Mouse (Mus musculus): ENCODE results near the gene Mgat5. TPM values are rescaled to one million over a fixed set of nuclear protein-coding genes. Genes with fewer than 3 reads are reported as not detected.

Mgat5 gene
- polyA plus RNA-seq, 1 experiment = 11.4 TPM

- TF ChIP-seq POLR2A (IDR thresholded peaks at IDR 0.05; ENCODE audit: low read depth, low read length) (no peak), CTCF (IDR thresholded peaks at IDR 0.05; ENCODE audit: extremely low read depth, insufficient read length, insufficient replicate concordance, low read depth, low read length) (no peak)
- WGBS = 31% methylated on average over 2 of the region's 2 CpGs
- no peak overlapping the region for H3K4me3 ChIP-seq (ENCODE audit: low read depth, low read length)
- no peaks in the 10 kb centered on the region for H3K27me3 ChIP-seq (ENCODE audit: control insufficient read depth, insufficient read depth, low read length)
- H3K4me1 ChIP-seq (ENCODE audit: control insufficient read depth, insufficient read depth, insufficient read length, low read length) = peaks cover 45% of the 10 kb centered on the region
- H3K27ac ChIP-seq (ENCODE audit: insufficient read depth, low read depth, low read length) = peak overlapping the region; percentile 37
- H3K36me3 ChIP-seq (ENCODE audit: control insufficient read depth, insufficient read depth, low read length) = 0 out of 2 replicates have a peak, but pooled peaks cover 2% of the 10 kb centered on the region
Measured at GRCm38 (mm10) chr1:127230468-127230867, 25.7 kb downstream of the Mgat5 start.

- no peak for TF ChIP-seq POLR2A (IDR thresholded peaks at IDR 0.05; ENCODE audit: low read depth, low read length)
- no peak for TF ChIP-seq CTCF (IDR thresholded peaks at IDR 0.05; ENCODE audit: extremely low read depth, insufficient read length, insufficient replicate concordance, low read depth, low read length)
- Histone ChIP-seq H3K4me1 (ENCODE audit: control insufficient read depth, insufficient read depth, insufficient read length, low read length) (peaks cover 40% of the 10 kb centered on the region), H3K27me3 (ENCODE audit: control insufficient read depth, insufficient read depth, low read length) (no peaks in the 10 kb centered on the region), H3K27ac (ENCODE audit: insufficient read depth, low read depth, low read length) (peak overlapping the region; percentile 90), H3K4me3 (ENCODE audit: low read depth, low read length) (no peak overlapping the region), H3K36me3 (ENCODE audit: control insufficient read depth, insufficient read depth, low read length) (no peaks in the 10 kb centered on the region)
- 21% methylated on average over 4 of the region's 4 CpGs for WGBS
Measured at GRCm38 (mm10) chr1:127233191-127233651, 28.4 kb downstream of the Mgat5 start.

DNA sequence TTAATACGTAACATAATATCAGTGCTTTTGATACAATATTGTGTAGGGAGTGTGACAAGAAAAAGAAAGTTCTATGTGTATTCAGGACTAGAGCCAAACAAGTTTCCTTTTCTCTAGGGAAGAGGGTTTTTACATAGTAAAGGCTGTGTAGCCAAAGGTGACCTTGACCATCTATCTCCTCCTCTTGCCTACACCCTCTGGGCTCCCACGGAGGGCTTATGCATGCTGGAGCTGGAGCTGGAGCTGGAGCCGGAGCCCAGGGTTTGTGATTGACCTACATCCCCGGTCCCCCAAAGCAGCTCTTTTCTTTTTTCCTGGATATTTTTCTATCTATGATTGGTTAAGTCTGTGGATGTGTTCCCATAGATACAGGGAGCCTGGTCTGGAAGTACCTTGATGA lies 30.3 kb downstream of the Mgat5 start:
- peaks cover 41% of the 10 kb centered on the region for H3K4me1 ChIP-seq (ENCODE audit: control insufficient read depth, insufficient read depth, insufficient read length, low read length)
- no peak overlapping the region for H3K27ac ChIP-seq (ENCODE audit: insufficient read depth, low read depth, low read length)
- no peak for TF ChIP-seq POLR2A (IDR thresholded peaks at IDR 0.05; ENCODE audit: low read depth, low read length)
- TF ChIP-seq CTCF (IDR thresholded peaks at IDR 0.05; ENCODE audit: extremely low read depth, insufficient read length, insufficient replicate concordance, low read depth, low read length) = no peak
- no peaks in the 10 kb centered on the region for H3K36me3 ChIP-seq (ENCODE audit: control insufficient read depth, insufficient read depth, low read length)
- no peaks in the 10 kb centered on the region for H3K27me3 ChIP-seq (ENCODE audit: control insufficient read depth, insufficient read depth, low read length)
- H3K4me3 ChIP-seq (ENCODE audit: low read depth, low read length) = no peak overlapping the region
- WGBS = 65% methylated on average over 4 of the region's 4 CpGs

- Histone ChIP-seq H3K36me3 (ENCODE audit: control insufficient read depth, insufficient read depth, low read length) (no peaks in the 10 kb centered on the region), H3K4me3 (ENCODE audit: low read depth, low read length) (no peak overlapping the region), H3K4me1 (ENCODE audit: control insufficient read depth, insufficient read depth, insufficient read length, low read length) (peaks cover 39% of the 10 kb centered on the region), H3K27me3 (ENCODE audit: control insufficient read depth, insufficient read depth, low read length) (no peaks in the 10 kb centered on the region), H3K27ac (ENCODE audit: insufficient read depth, low read depth, low read length) (peak overlapping the region; percentile 48; the same call in 1 of the 2 replicates)
- TF ChIP-seq CTCF (IDR thresholded peaks at IDR 0.05; ENCODE audit: extremely low read depth, insufficient read length, insufficient replicate concordance, low read depth, low read length) (no peak), POLR2A (IDR thresholded peaks at IDR 0.05; ENCODE audit: low read depth, low read length) (no peak)
- WGBS = 35% methylated on average over 8 of the region's 8 CpGs
Measured at GRCm38 (mm10) chr1:127236396-127236795, 31.6 kb downstream of the Mgat5 start.

GRCm38 (mm10) chr1:127238871-127239314 lies 34.1 kb downstream of the Mgat5 start:
- Histone ChIP-seq H3K36me3 (ENCODE audit: control insufficient read depth, insufficient read depth, low read length) (no peaks in the 10 kb centered on the region), H3K27me3 (ENCODE audit: control insufficient read depth, insufficient read depth, low read length) (no peaks in the 10 kb centered on the region), H3K27ac (ENCODE audit: insufficient read depth, low read depth, low read length) (no peak overlapping the region), H3K4me3 (ENCODE audit: low read depth, low read length) (no peak overlapping the region), H3K4me1 (ENCODE audit: control insufficient read depth, insufficient read depth, insufficient read length, low read length) (peaks cover 38% of the 10 kb centered on the region)
- 85% methylated on average over 6 of the region's 6 CpGs for WGBS
- TF ChIP-seq CTCF (IDR thresholded peaks at IDR 0.05; ENCODE audit: extremely low read depth, insufficient read length, insufficient replicate concordance, low read depth, low read length) (peak; percentile 35; the same call in 1 of the 2 replicates), POLR2A (IDR thresholded peaks at IDR 0.05; ENCODE audit: low read depth, low read length) (no peak)

DNA sequence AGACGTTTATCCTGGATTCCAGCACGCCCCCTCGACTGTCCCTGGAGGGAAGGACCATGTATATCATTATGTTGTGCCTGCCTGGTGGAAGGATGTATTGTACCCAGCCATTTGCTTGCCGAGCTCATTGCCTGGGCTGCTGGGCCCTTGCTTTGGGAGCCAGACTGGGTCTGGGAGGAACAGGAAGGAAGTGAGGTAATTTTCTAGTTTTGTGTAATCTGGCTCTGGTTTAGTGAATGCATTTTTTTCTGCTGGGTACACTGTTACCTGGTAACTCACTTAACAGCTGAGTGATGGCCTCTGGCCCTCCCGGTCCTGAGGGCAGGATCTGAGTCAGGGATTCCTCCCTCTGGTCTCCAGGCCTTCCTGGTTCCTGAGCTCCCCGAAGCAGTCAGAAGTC lies 35.1 kb downstream of the Mgat5 start:
- Histone ChIP-seq H3K4me1 (ENCODE audit: control insufficient read depth, insufficient read depth, insufficient read length, low read length) (peaks cover 47% of the 10 kb centered on the region), H3K36me3 (ENCODE audit: control insufficient read depth, insufficient read depth, low read length) (no peaks in the 10 kb centered on the region), H3K27me3 (ENCODE audit: control insufficient read depth, insufficient read depth, low read length) (no peaks in the 10 kb centered on the region), H3K27ac (ENCODE audit: insufficient read depth, low read depth, low read length) (0 out of 2 replicates have a peak overlapping the region, but pooled peaks have one; percentile 8), H3K4me3 (ENCODE audit: low read depth, low read length) (no peak overlapping the region)
- 31% methylated on average over 6 of the region's 6 CpGs for WGBS
- TF ChIP-seq CTCF (IDR thresholded peaks at IDR 0.05; ENCODE audit: extremely low read depth, insufficient read length, insufficient replicate concordance, low read depth, low read length) (no peak), POLR2A (IDR thresholded peaks at IDR 0.05; ENCODE audit: low read depth, low read length) (no peak)

- WGBS = 50% methylated on average over 15 of the region's 15 CpGs
- no peaks in the 10 kb centered on the region for H3K36me3 ChIP-seq (ENCODE audit: control insufficient read depth, insufficient read depth, low read length)
- TF ChIP-seq CTCF (IDR thresholded peaks at IDR 0.05; ENCODE audit: extremely low read depth, insufficient read length, insufficient replicate concordance, low read depth, low read length) = no peak
- TF ChIP-seq POLR2A (IDR thresholded peaks at IDR 0.05; ENCODE audit: low read depth, low read length) = no peak
- H3K4me1 ChIP-seq (ENCODE audit: control insufficient read depth, insufficient read depth, insufficient read length, low read length) = peaks cover 48% of the 10 kb centered on the region
- H3K4me3 ChIP-seq (ENCODE audit: low read depth, low read length) = no peak overlapping the region
- H3K27me3 ChIP-seq (ENCODE audit: control insufficient read depth, insufficient read depth, low read length) = no peaks in the 10 kb centered on the region
- peak overlapping the region; percentile 55 for H3K27ac ChIP-seq (ENCODE audit: insufficient read depth, low read depth, low read length)
Measured at GRCm38 (mm10) chr1:127242151-127242887, 37.5 kb downstream of the Mgat5 start.

Measured in small intestine, adult 2 months (tissue).